Mouse (Mus musculus) cortical plate, adult 2 months (tissue): ENCODE results near the gene Gm9774.

Source experiments
- CTCF ChIP-seq: fragments of 200-500 bp; IDR thresholded peaks from 2 replicates; pipeline ENCODE4 v1.5.1; 2011; ENCODE audit warnings: mild to moderate bottlenecking, control low read depth, low read length; ENCODE audit not compliant: insufficient read depth; ENCODE audit errors: extremely low read depth
- POLR2A ChIP-seq: fragments of 200-500 bp; IDR thresholded peaks from 2 replicates; pipeline ENCODE4 v1.6.1; 2011; ENCODE audit warnings: mild to moderate bottlenecking, low read length, control low read depth; ENCODE audit not compliant: insufficient read depth; ENCODE audit errors: extremely low read depth

DNA sequence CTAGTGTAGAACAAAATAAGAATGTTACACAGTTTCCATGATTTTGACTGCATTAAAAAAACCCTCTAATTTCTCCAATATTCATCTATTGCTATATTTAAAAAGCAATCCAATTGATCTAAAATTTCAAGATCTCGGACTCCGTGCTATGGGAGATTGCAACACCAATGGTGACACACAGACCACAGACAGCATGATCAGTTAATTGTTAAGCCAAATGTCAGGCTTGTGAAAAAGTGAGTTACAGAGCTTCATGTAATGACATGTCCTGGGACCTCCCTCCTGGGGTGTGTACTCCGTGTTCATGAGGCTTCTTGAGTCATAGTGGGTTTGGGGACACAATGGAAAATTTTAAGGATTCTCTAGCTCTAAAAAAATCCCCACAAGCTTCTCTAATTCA lies 11.0 kb upstream of the Gm9774 start:
- TF ChIP-seq POLR2A = no peak
- no peak for TF ChIP-seq CTCF
